10 mouse cellular contexts compared by ENCODE assay signal in the genomic region with DNA sequence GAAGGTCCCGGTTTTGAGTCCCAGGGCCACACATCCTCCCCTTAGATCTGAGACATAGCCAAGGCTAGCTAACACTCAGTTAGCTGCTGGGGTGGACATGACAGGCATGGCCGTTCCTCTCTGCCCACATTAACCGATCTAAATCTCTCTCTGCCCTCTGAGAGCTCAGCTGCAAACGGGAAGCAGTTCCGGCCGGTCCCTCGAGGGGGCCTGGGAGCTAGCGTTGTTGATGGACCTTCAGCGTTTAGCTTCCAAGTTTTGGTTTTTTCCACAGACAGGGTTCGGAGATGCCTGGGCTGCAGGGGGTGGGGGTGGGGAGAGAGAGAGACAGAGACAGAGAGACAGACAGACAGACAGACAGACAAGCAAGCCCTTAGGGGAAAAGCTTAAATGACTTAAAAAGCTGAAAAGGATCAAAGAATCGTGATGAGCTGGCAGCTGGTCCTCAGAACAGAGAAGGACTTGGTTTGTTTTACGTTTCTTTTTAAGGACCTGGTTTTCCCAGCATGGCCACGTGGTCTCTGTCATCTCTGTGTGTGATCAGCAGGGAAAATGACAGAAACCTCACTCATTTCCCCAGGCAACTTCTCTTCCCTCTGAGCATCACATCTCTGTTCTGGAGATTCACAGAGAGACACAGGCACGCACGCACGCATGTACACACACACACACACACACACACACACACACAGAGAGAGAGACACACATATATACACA. TPM values are rescaled to one million over a fixed set of nuclear protein-coding genes. Genes with fewer than 3 reads are reported as not detected.
DNase-seq lines count a peak whose midpoint lies in the region; ATAC-seq lines count a peak whose summit lies in the region.
"Had no signal": no experiment of that assay in that cellular context is flagged by ENCODE, and none has a peak within 500 bp of the region (broad histone marks: within the 10 kb centered on the region; RNA-seq: fewer than 3 reads in every experiment).

No protein-coding gene starts in this region.

- intact Hi-C loops in heart, postnatal 36 days (cut with DNase I): no loop called here
- intact Hi-C loops in left cerebral cortex, postnatal 4 days (cut with DNase I): no loop called here

- no peak overlapping the region for H3K4me3 ChIP-seq in forebrain, embryonic 11.5 days (ENCODE audit: low read depth, low read length)
- no peak overlapping the region for H3K4me3 ChIP-seq in forebrain, embryonic 13.5 days
- H3K4me3 ChIP-seq in midbrain, embryonic 11.5 days (ENCODE audit: low read depth, low read length): no peak overlapping the region

- H3K4me1 ChIP-seq in forebrain, embryonic 11.5 days (replicated peaks; ENCODE audit: control insufficient read depth, insufficient read depth, low read length): 0 out of 2 replicates have a peak, but pooled peaks cover 4% of the 10 kb centered on the region
- 0 out of 2 replicates have a peak, but pooled peaks cover 3% of the 10 kb centered on the region for H3K4me1 ChIP-seq in forebrain, embryonic 13.5 days
- H3K4me1 ChIP-seq in midbrain, embryonic 11.5 days (ENCODE audit: control insufficient read depth, insufficient read depth, low read length): no peaks in the 10 kb centered on the region

- no peaks in the 10 kb centered on the region for H3K9me3 ChIP-seq in forebrain, embryonic 11.5 days (ENCODE audit: control insufficient read depth, low read length)
- H3K9me3 ChIP-seq in forebrain, embryonic 13.5 days (replicated peaks): no peaks in the 10 kb centered on the region
- no peaks in the 10 kb centered on the region for H3K9me3 ChIP-seq in midbrain, embryonic 11.5 days (ENCODE audit: control insufficient read depth, low read length)
- H3K9me3 ChIP-seq: G1E had no signal

- no peaks in the 10 kb centered on the region for H3K36me3 ChIP-seq in forebrain, embryonic 11.5 days (ENCODE audit: control insufficient read depth, insufficient read depth, low read length)
- no peaks in the 10 kb centered on the region for H3K36me3 ChIP-seq in forebrain, embryonic 13.5 days (ENCODE audit: poor library complexity, severe bottlenecking)
- H3K36me3 ChIP-seq in midbrain, embryonic 11.5 days (ENCODE audit: control insufficient read depth, insufficient read depth, low read length): no peaks in the 10 kb centered on the region
- no peaks in the 10 kb centered on the region for H3K36me3 ChIP-seq in splenic B cell, adult 2 months (ENCODE audit: control insufficient read depth, insufficient read depth, low read length, poor library complexity, severe bottlenecking)
- H3K36me3 ChIP-seq: G1E had no signal

- no peaks in the 10 kb centered on the region for H3K27me3 ChIP-seq in forebrain, embryonic 11.5 days (ENCODE audit: control insufficient read depth, insufficient read depth, low read length)
- no peaks in the 10 kb centered on the region for H3K27me3 ChIP-seq in forebrain, embryonic 13.5 days
- no peaks in the 10 kb centered on the region for H3K27me3 ChIP-seq in midbrain, embryonic 11.5 days (ENCODE audit: control insufficient read depth, insufficient read depth, low read length)
- H3K27me3 ChIP-seq in splenic B cell, adult 2 months (ENCODE audit: control insufficient read depth, insufficient read depth, low read length, poor library complexity, severe bottlenecking): no peaks in the 10 kb centered on the region

- DNase-seq in forebrain, embryonic 11.5 days (ENCODE audit: low spot score): peak; percentile 78
- peak; percentile 30 to 48 for DNase-seq in CD8-positive naive resting alpha-beta T cell, adult 2 months (ENCODE audit: low read depth in 2 of 2, low spot score in 2 of 2)
- DNase-seq in embryo, embryonic 10.5 days (ENCODE audit: low spot score): peak; percentile 80
- peak; percentile 14 to 39 for DNase-seq in heart, postnatal 36 days
- peak; percentile 68 for DNase-seq in left cerebral cortex, postnatal 4 days
- DNase-seq in midbrain, embryonic 11.5 days (ENCODE audit: low spot score, missing footprints): peak; percentile 94
- DNase-seq in splenic B cell, adult 2 months (ENCODE audit: low read depth, low spot score): peak; percentile 43

- no peak overlapping the region for H3K9ac ChIP-seq in forebrain, embryonic 11.5 days (ENCODE audit: low read length)
- H3K9ac ChIP-seq in forebrain, embryonic 13.5 days: no peak overlapping the region
- no peak overlapping the region; the same call in 1 of the 2 replicates for H3K9ac ChIP-seq in midbrain, embryonic 11.5 days (ENCODE audit: low read length)

- no peak overlapping the region for H3K4me2 ChIP-seq in forebrain, embryonic 11.5 days (ENCODE audit: low read depth, low read length, severe bottlenecking)
- H3K4me2 ChIP-seq in forebrain, embryonic 13.5 days: no peak overlapping the region
- H3K4me2 ChIP-seq in midbrain, embryonic 11.5 days: 0 out of 2 replicates have a peak overlapping the region, but pooled peaks have one; percentile 1

- no peak for ATAC-seq in forebrain, embryonic 11.5 days (replicated peaks; ENCODE audit: low FRiP score)
- ATAC-seq in forebrain, embryonic 13.5 days: no peak
- no peak for ATAC-seq in midbrain, embryonic 11.5 days (ENCODE audit: low FRiP score)

- 25% methylated on average over 16 of the region's 16 CpGs for WGBS in forebrain, embryonic 11.5 days
- WGBS in forebrain, embryonic 13.5 days: 21% methylated on average over 16 of the region's 16 CpGs
- 23% methylated on average over 16 of the region's 16 CpGs for WGBS in midbrain, embryonic 11.5 days

- H3K27ac ChIP-seq in forebrain, embryonic 11.5 days (ENCODE audit: low read depth, low read length): no peak overlapping the region
- H3K27ac ChIP-seq in forebrain, embryonic 13.5 days: no peak overlapping the region
- H3K27ac ChIP-seq in midbrain, embryonic 11.5 days (ENCODE audit: low read depth, low read length): no peak overlapping the region

RNA-seq across cellular contexts. Expression of a gene that starts 35.0 kb away (rescaled TPM):
- polyA plus RNA-seq in forebrain, embryonic 11.5 days (2014; fragmentation: Nextera tagmentation; extraction: Ambion mirVana): 0.91 and 0.97 TPM in 2 replicates
- polyA plus RNA-seq in forebrain, embryonic 13.5 days (2015; fragmentation: Nextera tagmentation; extraction: Ambion mirVana): 0.56 and 0.62 TPM in 2 replicates
- total RNA-seq in heart, postnatal 36 days (2021): under 1 TPM in 1 of 2 experiments, not detected in 1; 0.14 TPM
- 1 to 10 TPM; 1.1 TPM for total RNA-seq in left cerebral cortex, postnatal 4 days (2021)
- 0.45 and 0.66 TPM in 2 replicates for polyA plus RNA-seq in midbrain, embryonic 11.5 days (2014; fragmentation: Nextera tagmentation; extraction: Ambion mirVana)
- polyA plus RNA-seq: G1E had no signal

RNA-seq across cellular contexts. Expression of a gene that starts 50.3 kb away (rescaled TPM):
- polyA plus RNA-seq in forebrain, embryonic 11.5 days (2014; fragmentation: Nextera tagmentation; extraction: Ambion mirVana): 0.25 and 0.60 TPM in 2 replicates
- 0.12 and 0.31 TPM in 2 replicates for polyA plus RNA-seq in forebrain, embryonic 13.5 days (2015; fragmentation: Nextera tagmentation; extraction: Ambion mirVana)
- not detected for total RNA-seq in heart, postnatal 36 days (2021)
- under 1 TPM in 1 of 2 experiments, not detected in 1; 0.16 TPM for total RNA-seq in left cerebral cortex, postnatal 4 days (2021)
- 6.5 and 6.9 TPM in 2 replicates for polyA plus RNA-seq in midbrain, embryonic 11.5 days (2014; fragmentation: Nextera tagmentation; extraction: Ambion mirVana)
- total RNA-seq: layer of hippocampus, postnatal 25 days had no signal
- polyA plus RNA-seq: G1E had no signal

RNA-seq across cellular contexts. Expression of a gene that starts 56.4 kb away (rescaled TPM):
- 86.4 and 93.3 TPM in 2 replicates for polyA plus RNA-seq in forebrain, embryonic 11.5 days (2014; fragmentation: Nextera tagmentation; extraction: Ambion mirVana)
- 81.3 and 89.7 TPM in 2 replicates for polyA plus RNA-seq in forebrain, embryonic 13.5 days (2015; fragmentation: Nextera tagmentation; extraction: Ambion mirVana)
- 10 to 100 TPM; 49.4 to 51.4 TPM for total RNA-seq in heart, postnatal 36 days (2021)
- 10 to 100 TPM; 61.6 to 63.0 TPM for total RNA-seq in left cerebral cortex, postnatal 4 days (2021)
- 104 and 112 TPM in 2 replicates for polyA plus RNA-seq in midbrain, embryonic 11.5 days (2014; fragmentation: Nextera tagmentation; extraction: Ambion mirVana)

RNA-seq across cellular contexts. Expression of a gene that starts 56.5 kb away (rescaled TPM):
- polyA plus RNA-seq in forebrain, embryonic 11.5 days (2014; fragmentation: Nextera tagmentation; extraction: Ambion mirVana): 52.9 and 59.6 TPM in 2 replicates
- 34.0 and 41.7 TPM in 2 replicates for polyA plus RNA-seq in forebrain, embryonic 13.5 days (2015; fragmentation: Nextera tagmentation; extraction: Ambion mirVana)
- total RNA-seq in heart, postnatal 36 days (2021): 10 to 100 TPM; 82.8 to 96.4 TPM
- 10 to 100 TPM; 67.7 to 68.4 TPM for total RNA-seq in left cerebral cortex, postnatal 4 days (2021)
- 45.5 and 49.7 TPM in 2 replicates for polyA plus RNA-seq in midbrain, embryonic 11.5 days (2014; fragmentation: Nextera tagmentation; extraction: Ambion mirVana)

Comparison
In these comparisons a context has a peak if more than half of its experiments do, and no peak if none do; other contexts are left out.
1. DNase-seq: peak in every context shown above with its lines; median percentile 94 in midbrain, embryonic 11.5 days; 80 in embryo, embryonic 10.5 days; 78 in forebrain, embryonic 11.5 days; 68 in left cerebral cortex, postnatal 4 days; 43 in splenic B cell, adult 2 months; 39 in CD8-positive naive resting alpha-beta T cell, adult 2 months; 26 in heart, postnatal 36 days.